Mouse (Mus musculus): Measurements from ENCODE around the gene Fbxw7.
A peak's percentile ranks its signal among the peaks of the same experiment; 100 is the strongest.
"Not testable (repeated sequence)": the region's sequence is repeated elsewhere in the genome, so short reads cannot be mapped to it uniquely, and the experiment has no call there.

Gene Fbxw7

GRCm38 (mm10) chr3:84827617-84828016 is 12.5 kb downstream of the Fbxw7 start:
- DNase-seq (ENCODE audit: low spot score) = no peak

GRCm38 (mm10) chr3:84829366-84829765 is 14.3 kb downstream of the Fbxw7 start:
- no peak for DNase-seq (ENCODE audit: low spot score)

- no peak for DNase-seq (ENCODE audit: low spot score)
Observed at GRCm38 (mm10) chr3:84836029-84836428, 21.0 kb downstream of the Fbxw7 start.

GRCm38 (mm10) chr3:84837984-84838383 is 22.9 kb downstream of the Fbxw7 start:
- no peak for DNase-seq (ENCODE audit: low spot score)

GRCm38 (mm10) chr3:84839499-84839898 is 24.4 kb downstream of the Fbxw7 start:
- DNase-seq (ENCODE audit: low spot score) = no peak

GRCm38 (mm10) chr3:84841271-84841670 is 26.2 kb downstream of the Fbxw7 start:
- no peak for DNase-seq (ENCODE audit: low spot score)

GRCm38 (mm10) chr3:84842793-84843192 is 27.7 kb downstream of the Fbxw7 start:
- DNase-seq (ENCODE audit: low spot score) = no peak

- DNase-seq (ENCODE audit: low spot score) = peak; percentile 39
Observed at GRCm38 (mm10) chr3:84843594-84843993, 28.5 kb downstream of the Fbxw7 start.

GRCm38 (mm10) chr3:84848798-84849197 is 33.7 kb downstream of the Fbxw7 start:
- DNase-seq (ENCODE audit: low spot score) = peak; percentile 73

GRCm38 (mm10) chr3:84850418-84850817 is 35.4 kb downstream of the Fbxw7 start:
- DNase-seq (ENCODE audit: low spot score) = no peak

- no peak for DNase-seq (ENCODE audit: low spot score)
Observed at GRCm38 (mm10) chr3:84851801-84852200, 36.7 kb downstream of the Fbxw7 start.

GRCm38 (mm10) chr3:84852877-84853276 is 37.8 kb downstream of the Fbxw7 start:
- no peak for DNase-seq (ENCODE audit: low spot score)

- no peak for DNase-seq (ENCODE audit: low spot score)
Observed at GRCm38 (mm10) chr3:84854440-84854839, 39.4 kb downstream of the Fbxw7 start.

- no peak for DNase-seq (ENCODE audit: low spot score)
Observed at GRCm38 (mm10) chr3:84860669-84861068, 45.6 kb downstream of the Fbxw7 start.

- not testable (repeated sequence) for DNase-seq (ENCODE audit: low spot score)
Observed at GRCm38 (mm10) chr3:84861817-84862216, 46.7 kb downstream of the Fbxw7 start.

GRCm38 (mm10) chr3:84865684-84866083 is 50.6 kb downstream of the Fbxw7 start:
- no peak for DNase-seq (ENCODE audit: low spot score)

- DNase-seq (ENCODE audit: low spot score) = no peak
Observed at GRCm38 (mm10) chr3:84866866-84867265, 51.8 kb downstream of the Fbxw7 start.

- no peak for DNase-seq (ENCODE audit: low spot score)
Observed at GRCm38 (mm10) chr3:84867434-84867975, 52.4 kb downstream of the Fbxw7 start.

- DNase-seq (ENCODE audit: low spot score) = no peak
Observed at GRCm38 (mm10) chr3:84867991-84868390, 52.9 kb downstream of the Fbxw7 start.

- no peak for DNase-seq (ENCODE audit: low spot score)
Observed at GRCm38 (mm10) chr3:84870126-84870525, 55.1 kb downstream of the Fbxw7 start.

GRCm38 (mm10) chr3:84875306-84875705 is 60.2 kb downstream of the Fbxw7 start:
- no peak for DNase-seq (ENCODE audit: low spot score)

GRCm38 (mm10) chr3:84876211-84876610 is 61.1 kb downstream of the Fbxw7 start:
- DNase-seq (ENCODE audit: low spot score) = no peak

- peak; percentile 26 for DNase-seq (ENCODE audit: low spot score)
Observed at GRCm38 (mm10) chr3:84883817-84884483, 68.9 kb downstream of the Fbxw7 start.

GRCm38 (mm10) chr3:84889648-84890047 is 74.6 kb downstream of the Fbxw7 start:
- DNase-seq (ENCODE audit: low spot score) = no peak
